Mouse (Mus musculus): ENCODE data around the gene Plin2.
A peak's percentile ranks its signal among the peaks of the same experiment; 100 is the strongest.

Plin2 gene

DNA sequence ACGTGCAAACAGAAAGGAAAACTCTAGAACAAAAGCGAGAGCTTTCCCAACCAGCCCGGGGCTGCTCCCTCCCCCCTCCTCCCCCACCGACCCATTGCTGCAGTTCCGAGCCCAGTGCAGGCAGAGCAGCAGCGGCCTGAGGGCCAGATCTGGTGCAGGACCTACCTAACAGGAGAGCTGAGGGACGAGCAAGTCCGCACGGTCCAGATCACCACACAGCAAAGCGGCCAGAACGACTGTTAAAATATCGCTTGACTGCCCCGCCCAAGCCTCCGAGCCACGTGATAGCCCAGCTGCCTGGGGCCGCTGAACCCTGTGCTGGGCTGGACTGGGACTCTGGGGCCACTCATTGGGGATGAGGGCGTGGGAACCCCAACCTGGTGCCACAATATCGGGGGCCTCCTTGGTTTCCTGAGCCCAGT, at the start of gene Plin2:
Gene Plin2 (minus strand): TSS at position 281 of the 422 bp plus-strand sequence.
- DNase-seq (ENCODE audit: low spot score in 2 of 2): peak; percentile 64 to 66

DNA sequence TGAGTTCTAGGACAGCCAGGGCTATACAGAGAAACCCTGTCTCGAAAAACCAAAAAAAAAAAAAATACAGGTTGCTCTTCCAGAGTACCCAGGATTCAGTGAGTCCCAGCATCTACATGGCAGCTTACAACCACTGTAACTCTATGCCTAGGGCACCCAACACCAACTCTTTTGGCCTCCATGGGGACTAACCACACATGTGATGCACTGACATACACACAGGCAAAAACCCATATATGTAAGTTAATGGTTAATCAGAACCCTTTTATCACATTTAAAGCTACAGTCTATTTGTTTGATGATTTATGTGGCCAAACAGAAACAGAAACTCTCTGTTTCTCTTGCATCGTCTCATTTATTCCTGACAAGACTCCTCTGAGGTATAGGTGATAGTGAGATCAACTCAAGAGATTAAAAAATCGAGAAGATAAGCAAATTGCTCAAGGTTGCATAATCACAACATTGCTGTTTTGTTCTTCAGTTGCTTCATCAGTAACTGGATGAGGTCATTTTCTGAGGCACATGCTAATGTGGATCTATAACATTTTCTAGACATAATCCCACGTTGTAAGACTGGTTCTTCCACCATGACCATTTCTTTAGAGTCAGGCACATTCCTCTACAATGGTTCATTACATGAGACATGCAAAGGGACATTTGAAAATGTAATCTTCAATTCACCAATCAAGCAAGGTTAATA, 49.2 kb upstream of the Plin2 start:
- no peak for DNase-seq (ENCODE audit: low spot score in 2 of 2)

DNA sequence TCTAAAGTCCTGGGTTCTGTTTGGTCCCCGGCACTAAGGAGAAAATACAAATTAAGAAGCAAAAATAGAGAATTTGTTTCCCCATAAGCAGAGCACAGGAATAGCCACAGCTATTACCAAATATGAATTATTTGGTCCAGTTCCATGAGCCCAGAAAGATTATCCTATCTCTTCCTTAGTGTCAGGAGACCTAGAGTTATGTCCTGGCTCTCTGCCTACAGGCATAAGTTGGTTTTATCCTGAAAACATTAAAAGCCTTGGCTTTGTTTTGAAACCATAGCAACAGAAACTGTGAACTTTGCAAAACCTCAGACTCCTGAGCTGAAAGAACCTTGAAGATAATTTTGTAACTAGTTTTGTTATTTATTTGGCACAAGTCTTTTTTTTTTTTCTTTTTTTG, 47.3 kb upstream of the Plin2 start:
- no peak for DNase-seq (ENCODE audit: low spot score in 2 of 2)

DNA sequence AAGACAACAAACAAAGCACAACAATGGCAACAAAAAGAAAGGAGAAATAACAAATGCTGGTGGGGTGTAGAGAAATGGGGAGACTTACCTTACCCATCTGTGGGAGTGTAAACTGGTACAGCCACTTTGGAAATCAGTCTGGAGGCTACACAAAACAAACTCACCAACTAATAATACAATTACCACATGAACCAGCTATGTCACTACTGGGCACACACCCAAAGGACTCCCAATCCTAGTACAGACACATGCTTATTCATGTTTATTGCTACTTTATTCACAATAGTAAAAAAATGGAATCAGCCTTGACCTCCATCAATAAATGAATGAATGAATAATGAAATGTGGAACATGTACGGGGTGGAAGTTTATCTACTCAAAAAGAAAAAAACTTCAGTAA, 45.5 kb upstream of the Plin2 start:
- DNase-seq (ENCODE audit: low spot score in 2 of 2): no peak

DNA sequence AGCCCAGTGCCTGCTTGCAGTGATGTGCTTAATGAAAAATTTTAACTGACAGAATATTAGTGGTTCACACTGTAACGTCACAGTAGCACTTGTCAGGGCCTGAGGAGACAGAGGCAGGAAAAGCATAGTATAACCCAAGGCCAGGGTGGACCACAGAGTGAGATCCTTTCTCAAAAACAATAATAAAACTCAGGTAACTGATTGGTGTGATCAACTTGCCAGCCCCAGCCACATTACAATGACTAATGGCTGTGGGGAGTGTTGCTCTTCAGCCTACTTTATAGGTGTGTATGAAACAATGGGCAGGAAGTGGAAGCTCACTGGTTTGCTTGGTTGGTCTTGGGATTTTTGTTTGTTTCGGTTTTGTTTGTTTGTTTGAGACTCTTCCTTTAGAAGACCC, 43.7 kb upstream of the Plin2 start:
- DNase-seq (ENCODE audit: low spot score in 2 of 2): no peak

DNA sequence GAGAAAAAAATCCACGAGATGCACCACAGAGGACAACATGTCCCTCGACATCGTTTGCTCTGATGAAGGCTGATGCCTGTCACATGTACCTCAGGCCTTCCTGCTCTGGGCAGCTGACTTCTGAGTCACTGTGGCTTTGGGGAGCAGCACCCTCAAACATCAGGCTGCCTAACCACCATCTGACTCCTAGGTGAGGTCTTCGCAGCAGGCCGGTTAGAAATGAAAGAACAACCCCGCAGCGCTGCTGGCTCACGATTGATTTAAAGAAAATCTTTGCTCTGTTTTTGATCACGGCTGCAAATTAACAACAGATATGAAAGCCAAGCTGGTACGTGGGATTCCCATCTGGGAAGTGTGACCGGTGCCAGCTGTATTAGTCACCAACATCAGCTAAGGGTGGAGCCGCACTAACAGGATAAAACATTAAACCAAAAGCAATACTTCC, 42.9 kb upstream of the Plin2 start:
- DNase-seq (ENCODE audit: low spot score in 2 of 2): peak; percentile 7 to 11

DNA sequence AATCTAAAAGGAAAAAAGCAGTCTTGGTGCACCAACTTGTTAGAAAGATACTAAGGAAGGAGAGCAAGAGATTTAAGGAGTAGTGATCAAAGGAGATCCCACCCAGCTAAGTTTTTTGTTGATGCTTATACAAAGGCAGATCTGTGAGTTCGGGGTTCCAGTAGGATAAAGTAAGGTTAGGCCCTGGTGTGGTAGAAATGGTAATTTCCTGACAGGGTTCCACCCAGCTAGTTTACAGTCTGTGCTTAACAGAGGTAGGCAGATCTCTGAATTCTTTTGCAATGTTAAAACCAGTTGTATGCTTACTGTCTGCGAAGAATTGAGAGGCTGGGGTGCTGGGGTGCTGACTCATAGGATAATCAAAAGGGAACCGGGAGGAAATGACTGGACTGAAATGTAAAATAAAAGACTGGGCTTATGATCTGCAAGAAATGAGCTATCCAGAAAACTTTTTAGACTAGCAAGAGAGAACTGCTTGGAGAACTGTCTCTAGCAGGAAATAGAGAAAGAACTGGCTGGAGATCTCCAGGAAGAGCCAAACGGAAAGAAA, 40.9 kb upstream of the Plin2 start:
- no peak for DNase-seq (ENCODE audit: low spot score in 2 of 2)

DNA sequence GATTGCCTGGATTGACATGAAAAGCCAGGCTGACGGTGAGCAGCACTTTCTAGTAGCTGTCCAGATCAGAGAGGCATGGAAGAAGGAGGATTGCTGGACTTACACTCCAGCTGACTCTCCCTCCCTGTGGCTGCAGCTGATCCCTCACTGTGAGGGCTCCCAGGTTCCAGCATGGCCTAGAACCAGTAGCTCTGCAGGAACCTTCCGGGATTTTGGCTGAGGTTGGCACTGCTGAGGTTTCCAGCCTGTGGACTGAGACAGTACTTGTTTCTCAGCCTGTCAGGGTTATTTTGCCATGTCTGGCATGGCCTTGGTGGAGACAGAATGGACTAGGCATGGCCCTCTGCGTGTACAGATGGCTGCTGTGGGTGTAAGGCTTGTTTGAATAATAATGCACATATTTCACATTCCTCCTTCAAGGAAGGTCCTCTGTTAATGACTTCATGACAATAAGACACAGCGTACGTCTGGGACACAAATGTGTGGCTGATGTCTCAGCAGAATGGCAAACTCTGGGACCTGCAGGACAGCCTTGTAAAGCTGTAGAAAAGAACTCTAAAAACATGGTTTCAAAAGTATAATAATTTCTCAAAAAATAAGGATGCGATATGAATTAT, 40.3 kb upstream of the Plin2 start:
- DNase-seq (ENCODE audit: low spot score in 2 of 2): no peak

DNA sequence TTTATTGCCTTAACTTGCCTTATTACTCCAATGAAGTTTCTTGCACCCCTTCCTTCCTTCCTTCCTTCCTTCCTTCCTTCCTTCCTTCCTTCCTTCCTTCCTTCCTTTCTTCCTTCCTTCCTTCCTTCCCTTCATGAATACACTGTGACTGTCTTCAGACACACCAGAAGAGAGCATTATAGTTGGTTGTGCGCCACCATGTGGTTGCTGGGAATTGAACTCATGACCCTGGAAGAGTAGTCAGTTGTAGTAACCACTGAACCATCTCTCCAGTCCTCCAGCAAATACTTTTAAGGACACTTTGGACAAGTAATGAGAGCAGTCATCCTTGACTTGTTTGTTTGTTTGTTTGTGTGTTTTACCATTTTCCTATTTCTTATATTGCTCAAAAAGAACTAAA, 38.9 kb upstream of the Plin2 start:
- no peak for DNase-seq (ENCODE audit: low spot score in 2 of 2)

DNA sequence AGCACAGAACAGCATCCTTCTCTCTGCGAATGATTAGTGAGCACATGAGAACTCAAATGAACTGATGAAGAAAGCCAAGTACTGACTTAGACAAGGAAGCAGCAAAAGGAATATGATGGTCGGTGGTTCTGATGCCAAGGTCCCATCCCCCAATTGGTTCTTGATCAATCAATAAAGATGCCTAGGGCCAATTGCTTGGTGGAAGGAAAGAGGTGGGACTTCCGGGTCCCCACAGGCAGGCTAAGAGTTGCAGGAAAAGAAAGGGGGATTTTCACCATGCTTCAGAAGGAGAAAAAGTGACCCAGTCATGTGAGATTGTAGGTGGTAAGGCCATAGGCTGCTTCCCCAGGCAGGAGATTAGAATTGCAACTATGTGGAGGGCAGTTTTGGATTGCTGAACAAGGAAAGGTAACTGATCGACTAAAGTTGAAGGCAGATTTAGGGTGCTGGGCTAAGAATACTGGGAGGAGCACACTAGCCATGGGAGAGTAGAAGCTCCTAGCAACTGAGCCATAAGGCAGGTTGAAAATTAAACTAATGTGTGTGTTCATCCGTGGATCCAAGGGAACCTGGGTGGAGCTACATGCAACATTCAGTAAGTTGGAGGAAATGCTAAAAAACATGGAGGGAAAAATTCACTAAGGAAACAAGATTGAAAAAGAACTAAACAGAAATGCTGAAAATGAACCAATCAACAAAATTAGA, 29.5 kb upstream of the Plin2 start:
- DNase-seq (ENCODE audit: low spot score in 2 of 2): no peak

DNA sequence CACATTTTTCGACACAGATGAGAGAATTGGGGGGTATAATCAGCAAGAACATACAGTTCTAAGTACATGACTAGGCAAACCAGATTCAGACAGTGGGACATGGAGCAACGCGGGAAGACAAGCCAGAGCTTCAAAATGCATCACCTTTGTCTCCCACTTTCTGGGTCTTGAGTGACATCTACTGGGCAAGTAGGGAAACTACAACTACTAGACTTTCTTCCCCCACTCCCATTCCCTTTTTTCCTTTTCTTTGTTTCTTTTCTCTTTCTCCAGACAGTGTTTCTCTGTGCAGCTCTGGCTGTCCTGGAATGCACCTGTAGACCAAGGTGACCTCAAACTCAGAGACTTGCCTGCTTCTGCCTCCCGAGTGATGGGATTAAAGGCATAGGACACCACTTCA, 27.0 kb upstream of the Plin2 start:
- peak in 1 of 2 experiments; percentile 25 for DNase-seq (ENCODE audit: low spot score in 2 of 2)

DNA sequence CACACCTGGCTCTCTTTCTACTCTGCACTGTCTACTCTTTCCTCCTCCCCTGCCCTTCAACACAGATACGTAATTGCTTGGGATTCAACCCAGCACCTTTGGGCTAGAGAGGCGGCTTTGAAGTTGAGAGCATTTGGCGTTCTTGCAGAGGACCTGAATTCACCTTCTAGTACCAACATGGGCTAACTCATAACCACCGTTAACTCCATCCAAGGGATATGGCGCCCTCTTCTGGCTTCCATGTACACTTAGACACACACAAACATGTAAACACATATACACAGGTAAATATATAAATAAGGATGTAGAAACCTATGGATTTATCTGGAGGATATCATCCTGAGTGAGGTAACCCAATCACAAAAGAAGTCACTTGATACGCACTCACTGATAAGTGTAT, 25.2 kb upstream of the Plin2 start:
- peak in 1 of 2 experiments; percentile 24 for DNase-seq (ENCODE audit: low spot score in 2 of 2)

DNA sequence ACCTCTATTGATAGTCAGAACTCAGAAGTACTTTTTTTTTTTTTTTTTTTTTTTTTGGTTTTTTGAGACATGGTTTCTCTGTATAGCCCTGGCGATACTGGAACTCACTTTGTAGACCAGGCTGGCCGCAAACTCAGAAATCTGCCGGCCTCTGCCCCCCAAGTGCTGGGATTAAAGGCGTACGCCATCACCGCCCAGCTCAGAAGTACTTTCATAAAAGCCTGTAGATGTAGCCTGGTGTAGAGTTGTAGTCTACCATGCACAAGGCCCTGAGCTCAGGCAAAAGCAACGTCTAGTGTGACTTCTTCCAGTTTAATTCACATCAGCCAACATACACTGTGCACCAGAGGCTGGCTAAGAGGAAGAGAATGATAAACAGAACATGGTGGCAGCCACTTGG, 23.1 kb upstream of the Plin2 start:
- DNase-seq (ENCODE audit: low spot score in 2 of 2): no peak

DNA sequence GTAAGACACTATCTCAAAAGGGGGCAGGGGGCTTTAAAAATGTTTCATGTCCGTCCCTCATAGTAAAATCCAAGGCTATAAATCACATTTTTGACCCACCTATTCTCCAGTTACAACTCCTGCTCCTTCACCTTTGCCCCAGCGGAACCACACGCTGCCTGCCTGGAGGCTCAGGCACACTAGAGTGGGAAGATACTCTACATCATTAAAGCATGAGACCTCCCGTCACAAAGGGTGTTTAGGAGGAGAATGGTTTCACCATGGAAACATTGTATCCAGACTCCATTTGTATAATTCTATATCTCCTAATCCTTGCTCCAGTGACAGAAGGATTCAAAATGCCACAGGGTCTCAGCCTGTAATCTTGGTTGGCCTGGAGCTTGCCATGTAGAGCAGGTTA, 21.4 kb upstream of the Plin2 start:
- no peak for DNase-seq (ENCODE audit: low spot score in 2 of 2)

DNA sequence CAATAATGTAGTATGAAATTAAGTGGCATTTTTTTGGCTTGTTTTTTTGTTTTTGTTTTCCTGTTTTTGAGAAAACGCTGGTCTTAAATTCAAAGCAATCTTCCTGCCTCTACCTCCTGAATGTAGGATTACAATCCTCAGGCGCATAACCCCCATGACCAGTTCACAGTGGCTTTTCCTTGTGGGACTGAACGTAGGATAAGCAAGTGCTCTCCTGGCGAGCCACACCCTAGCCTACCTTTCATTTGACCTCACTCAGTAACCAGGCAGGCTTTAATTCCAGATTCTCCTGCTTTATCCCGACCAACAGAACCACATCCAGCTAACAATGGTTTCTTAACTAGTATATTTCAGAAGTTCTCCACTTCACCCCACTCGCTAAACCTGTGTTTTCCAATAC, 20.9 kb upstream of the Plin2 start:
- no peak for DNase-seq (ENCODE audit: low spot score in 2 of 2)

DNA sequence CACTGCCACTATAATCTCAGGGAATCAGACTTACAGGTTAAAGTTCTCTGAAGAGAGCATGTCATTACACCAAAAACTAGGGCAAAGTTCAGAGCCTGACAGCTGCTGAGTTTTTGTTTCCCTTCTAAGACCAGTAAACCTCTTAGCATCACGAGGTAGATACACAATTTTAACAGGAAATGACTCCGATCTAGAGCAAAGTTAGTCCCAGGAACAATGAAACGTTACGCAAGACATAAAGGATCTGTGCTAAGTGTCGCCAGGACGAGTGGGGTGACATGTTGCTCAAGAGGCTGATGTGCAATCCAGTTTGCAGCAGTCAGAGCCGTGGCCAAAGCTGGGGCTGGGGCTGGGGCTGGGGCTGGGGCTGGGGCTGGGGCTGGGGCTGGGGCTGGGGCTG, 20.3 kb upstream of the Plin2 start:
- peak in 1 of 2 experiments; percentile 39 for DNase-seq (ENCODE audit: low spot score in 2 of 2)

DNA sequence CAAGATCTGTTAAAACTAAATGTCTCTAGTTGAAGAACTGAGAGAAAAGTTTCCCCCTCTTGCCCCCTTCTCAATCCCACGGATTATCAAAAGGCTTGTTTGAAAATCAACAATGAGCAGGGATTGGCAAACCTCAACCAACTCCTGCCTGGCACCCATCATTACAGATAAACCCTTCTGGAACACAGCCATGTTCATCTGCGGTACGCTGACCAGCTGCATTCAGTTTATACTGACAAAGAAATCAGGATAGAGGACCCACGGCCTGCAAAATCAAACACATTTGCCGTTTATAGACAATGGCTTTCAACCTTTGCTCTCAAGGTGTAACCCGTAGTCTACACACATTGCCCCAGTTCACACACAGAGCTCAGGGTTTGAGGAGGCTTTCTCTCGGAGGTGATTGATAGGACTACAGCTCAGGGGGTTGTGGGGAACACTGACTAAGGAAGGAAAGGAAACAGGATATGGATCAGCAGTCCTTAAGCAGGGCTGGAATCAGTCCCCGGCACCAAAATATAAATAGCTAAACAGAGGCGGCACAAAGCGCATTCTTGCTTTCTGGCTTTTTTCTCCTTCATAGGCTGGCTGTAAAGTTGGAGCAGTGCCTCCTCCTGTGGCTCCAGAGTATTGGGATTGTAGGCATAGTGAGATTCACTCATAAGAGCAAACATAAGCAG, 19.3 kb upstream of the Plin2 start:
- DNase-seq (ENCODE audit: low spot score in 2 of 2): no peak

DNA sequence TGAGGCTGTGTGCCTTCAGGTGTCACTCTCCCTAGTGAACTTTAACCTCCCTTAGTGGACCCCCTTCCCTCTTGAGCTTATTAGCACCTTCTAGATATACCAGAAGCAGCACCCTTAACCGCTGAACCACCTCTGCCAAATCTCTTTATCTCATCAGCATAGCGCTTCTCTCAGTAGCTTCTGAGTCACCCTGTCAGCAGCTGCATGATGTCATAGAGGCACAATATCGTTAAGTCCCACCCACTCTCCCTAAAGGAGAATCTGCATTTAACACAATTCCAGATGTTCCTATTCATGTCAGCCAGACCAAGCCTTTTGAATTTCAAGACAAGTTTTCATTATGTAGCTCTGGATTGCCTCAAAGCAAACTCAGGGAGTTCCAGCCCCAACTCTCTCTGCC, 16.7 kb upstream of the Plin2 start:
- DNase-seq (ENCODE audit: low spot score in 2 of 2): no peak

DNA sequence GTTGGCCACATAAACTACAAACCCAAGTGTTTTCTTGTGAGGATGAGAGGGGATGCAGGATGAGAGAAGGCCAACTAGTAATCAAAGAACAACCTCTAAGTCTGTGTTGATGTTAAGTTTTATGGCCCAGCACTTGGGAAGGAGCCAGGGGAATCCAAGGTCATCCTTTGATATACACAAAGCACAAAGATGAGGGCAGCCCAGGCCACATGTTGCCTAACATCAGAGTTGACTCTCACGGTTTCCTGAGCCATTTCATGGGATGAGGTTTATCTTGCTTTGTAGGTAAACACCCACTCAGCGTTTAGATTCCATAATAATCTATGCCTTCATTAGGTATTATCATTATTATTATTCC, 16.1 kb upstream of the Plin2 start:
- no peak for DNase-seq (ENCODE audit: low spot score in 2 of 2)

DNA sequence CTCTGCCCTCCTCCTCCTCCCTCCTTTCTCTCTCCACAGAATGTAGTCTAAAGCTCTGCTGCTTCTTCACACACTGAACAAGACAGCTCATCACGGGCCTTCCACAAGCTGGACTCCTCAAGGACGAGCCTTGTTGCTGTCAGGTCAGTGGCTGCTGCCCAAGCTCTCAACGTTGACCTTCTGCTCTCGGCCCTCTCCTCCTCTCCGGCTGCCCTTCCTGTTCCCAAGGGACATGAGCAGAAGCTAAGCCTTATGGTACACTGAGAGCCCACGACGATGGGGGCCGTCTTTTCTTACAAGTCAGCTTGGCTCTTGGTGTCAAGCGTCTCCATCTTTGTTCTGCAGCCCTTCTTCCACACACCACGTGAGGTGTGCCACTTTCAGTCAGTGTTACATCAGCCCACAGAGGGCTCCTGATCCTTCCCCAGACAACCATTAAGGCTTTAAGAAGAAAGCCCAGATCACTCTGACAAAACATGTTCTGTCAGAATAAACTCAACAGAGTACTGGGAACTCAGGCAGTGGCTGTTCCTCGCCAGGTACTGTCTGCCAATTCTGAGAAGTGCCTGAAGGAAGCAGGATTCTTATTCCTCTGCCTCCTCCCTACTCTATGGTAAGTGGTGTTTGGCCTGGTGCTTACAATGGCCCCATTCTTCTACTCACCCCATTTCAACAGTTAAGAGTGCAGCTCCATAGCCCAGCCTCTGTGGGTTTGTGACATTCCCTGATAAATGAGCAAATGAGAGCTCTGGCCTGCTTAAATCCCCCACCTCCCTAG, 15.6 kb upstream of the Plin2 start:
- DNase-seq (ENCODE audit: low spot score in 2 of 2): no peak

DNA sequence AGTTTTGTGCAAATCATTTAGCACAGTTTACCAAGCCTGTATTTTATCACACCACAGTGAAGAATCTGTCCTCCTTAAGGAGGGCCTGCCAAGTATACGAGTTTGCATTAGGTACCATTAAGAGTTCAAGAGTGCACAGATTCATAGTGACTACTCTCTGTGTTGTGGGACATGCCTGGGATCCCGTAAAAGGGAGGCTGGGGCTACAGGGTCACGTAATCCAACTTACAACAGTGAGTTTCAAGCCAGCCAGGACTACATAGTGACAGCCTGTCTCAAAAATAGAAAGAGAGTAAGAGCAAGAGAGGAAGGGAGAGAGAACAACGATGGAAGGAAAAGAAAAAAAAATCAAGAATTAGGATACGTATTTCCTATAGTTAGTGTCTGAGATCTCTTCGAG, 14.9 kb upstream of the Plin2 start:
- DNase-seq (ENCODE audit: low spot score in 2 of 2): no peak
